Mouse (Mus musculus) ES-Bruce4 (cell line): Measurements from ENCODE around the gene Setd1b. TPM values are rescaled to one million over a fixed set of nuclear protein-coding genes. Genes with fewer than 3 reads are reported as not detected.

Experiments used
- H3K27ac ChIP-seq: 2 replicates; pipeline ENCODE4 v1.5.1; 2012; ENCODE audit warnings: low read length, inconsistent platforms; ENCODE audit not compliant: insufficient read depth
- H3K27me3 ChIP-seq: 2 replicates; pipeline ENCODE4 v1.6.1; 2012; ENCODE audit warnings: mild to moderate bottlenecking, low read length, inconsistent platforms; ENCODE audit not compliant: control insufficient read depth, poor library complexity, insufficient read depth, severe bottlenecking
- H3K36me3 ChIP-seq: 2 replicates; pipeline ENCODE4 v1.6.1; 2012; ENCODE audit warnings: inconsistent platforms, mild to moderate bottlenecking, low read length, moderate library complexity; ENCODE audit not compliant: control insufficient read depth, poor library complexity, insufficient read depth, severe bottlenecking
- H3K4me1 ChIP-seq: one replicate; pipeline ENCODE4 v1.8.1; 2011; ENCODE audit warnings: low read length; ENCODE audit not compliant: control insufficient read depth, insufficient read depth
- H3K4me3 ChIP-seq: 2 replicates; pipeline ENCODE4 v1.5.1; 2011; ENCODE audit warnings: low read depth, mild to moderate bottlenecking, low read length
- H3K9ac ChIP-seq: 2 replicates; pipeline ENCODE4 v1.6.1; 2012; ENCODE audit warnings: low read depth, mild to moderate bottlenecking, inconsistent platforms; ENCODE audit not compliant: poor library complexity, severe bottlenecking
- H3K9me3 ChIP-seq: replicated peaks from 2 replicates; pipeline ENCODE4 v1.6.1; 2012; ENCODE audit warnings: mild to moderate bottlenecking, low read length, inconsistent platforms; ENCODE audit not compliant: control insufficient read depth, poor library complexity, insufficient read depth, severe bottlenecking
- CTCF ChIP-seq: IDR thresholded peaks from one replicate; pipeline ENCODE4 v1.8.1; 2011; ENCODE audit warnings: low read depth, low read length
- EP300 ChIP-seq: IDR thresholded peaks from 2 replicates; pipeline ENCODE4 v1.6.1; 2011; ENCODE audit warnings: low read depth, low read length; ENCODE audit not compliant: insufficient read depth
- POLR2A ChIP-seq: IDR thresholded peaks from one replicate; pipeline ENCODE4 v1.8.1; 2011; ENCODE audit warnings: low read length; ENCODE audit not compliant: insufficient read depth
- polyA plus RNA-seq: library from polyadenylated mRNA; stranded (reverse); fragments of >200 nt; gene quantifications from 2 replicates; pipeline ENCODE4 v1.2.4, GENCODE M21; 2011; ENCODE audit warnings: low read depth; ENCODE audit not compliant: missing spikeins, insufficient read depth, insufficient read length

Setd1b gene
- polyA plus RNA-seq, 1 experiment, result 8.6 TPM

GRCm38 (mm10) chr5:123130030-123130813, 11.8 kb upstream of the Setd1b start:
- Histone ChIP-seq H3K9ac (no peak overlapping the region), H3K4me1 (peaks cover 1% of the 10 kb centered on the region), H3K9me3 (no peaks in the 10 kb centered on the region), H3K27ac (no peak overlapping the region), H3K27me3 (no peaks in the 10 kb centered on the region), H3K36me3 (no peaks in the 10 kb centered on the region), H3K4me3 (no peak overlapping the region)
- TF ChIP-seq CTCF (no peak), POLR2A (no peak), EP300 (no peak)

GRCm38 (mm10) chr5:123130814-123131148, 11.2 kb upstream of the Setd1b start:
- Histone ChIP-seq H3K4me3 (no peak overlapping the region), H3K27ac (no peak overlapping the region), H3K4me1 (peaks cover 1% of the 10 kb centered on the region), H3K9ac (no peak overlapping the region), H3K36me3 (no peaks in the 10 kb centered on the region), H3K27me3 (no peaks in the 10 kb centered on the region), H3K9me3 (no peaks in the 10 kb centered on the region)
- TF ChIP-seq EP300 (no peak), POLR2A (no peak), CTCF (no peak)

GRCm38 (mm10) chr5:123132308-123133071, 9.5 kb upstream of the Setd1b start, which contains the start of gene Rhof:
Rhof (minus strand) TSS chr5:123132692.
- Histone ChIP-seq H3K36me3 (no peaks in the 10 kb centered on the region), H3K27ac (no peak within 1 kb of the TSS), H3K4me3 (peak within 1 kb of the TSS; percentile 86), H3K27me3 (no peaks in the 10 kb centered on the region), H3K4me1 (peaks cover 1% of the 10 kb centered on the region), H3K9me3 (no peaks in the 10 kb centered on the region), H3K9ac (peak within 1 kb of the TSS; percentile 32)
- TF ChIP-seq CTCF, result peak; percentile 98
- no peak for TF ChIP-seq POLR2A
- no peak for TF ChIP-seq EP300

- Histone ChIP-seq H3K36me3 (no peaks in the 10 kb centered on the region), H3K9ac (no peak overlapping the region), H3K4me3 (no peak overlapping the region), H3K27ac (no peak overlapping the region), H3K27me3 (no peaks in the 10 kb centered on the region), H3K9me3 (no peaks in the 10 kb centered on the region), H3K4me1 (peaks cover 1% of the 10 kb centered on the region)
- TF ChIP-seq CTCF (peak; percentile 98), POLR2A (no peak), EP300 (peak; percentile 68; the same call in 1 of the 2 replicates)
Measured at GRCm38 (mm10) chr5:123133083-123133783, 8.8 kb upstream of the Setd1b start.

GRCm38 (mm10) chr5:123133784-123134143, 8.2 kb upstream of the Setd1b start:
- TF ChIP-seq CTCF (no peak), POLR2A (no peak), EP300 (no peak)
- Histone ChIP-seq H3K36me3 (no peaks in the 10 kb centered on the region), H3K9ac (no peak overlapping the region), H3K27me3 (no peaks in the 10 kb centered on the region), H3K4me3 (no peak overlapping the region), H3K27ac (no peak overlapping the region), H3K9me3 (no peaks in the 10 kb centered on the region), H3K4me1 (peaks cover 1% of the 10 kb centered on the region)
